Mouse (Mus musculus) forebrain, postnatal 0 days (tissue): ENCODE results near the gene Adcy1. TPM values are rescaled to one million over a fixed set of nuclear protein-coding genes. Genes with fewer than 3 reads are reported as not detected.
"Not testable (repeated sequence)": the region's sequence is repeated elsewhere in the genome, so short reads cannot be mapped to it uniquely, and the experiment has no call there.

ENCODE experiments used
- ATAC-seq: fragments of 200-750 bp; cut with Nextera tagmentation; 2 replicates; pipeline ENCODE4 v1.8.0; 2017; ENCODE audit warnings: mild to moderate bottlenecking, moderate library complexity
- DNase-seq: peaks from one replicate; pipeline ENCODE4 v3.0.0-alpha.2; 2015
- H3K27ac ChIP-seq: fragments of 300-500 bp; sonication (generic); 2 replicates; pipeline ENCODE4 v1.5.1; 2014; ENCODE audit warnings: low read depth, mild to moderate bottlenecking, antibody characterized with exemption, low read length, moderate library complexity, mixed read lengths
- H3K27me3 ChIP-seq: fragments of 300-500 bp; sonication (generic); 2 replicates; pipeline ENCODE4 v1.6.1; 2014; ENCODE audit warnings: mild to moderate bottlenecking, low read length, mixed read lengths; ENCODE audit not compliant: insufficient read depth
- H3K36me3 ChIP-seq: fragments of 300-500 bp; sonication (generic); 2 replicates; pipeline ENCODE4 v1.6.1; 2014; ENCODE audit warnings: mild to moderate bottlenecking, moderate library complexity; ENCODE audit not compliant: insufficient read depth
- H3K4me1 ChIP-seq: fragments of 300-500 bp; sonication (generic); 2 replicates; pipeline ENCODE4 v1.6.1; 2014; ENCODE audit warnings: antibody characterized with exemption; ENCODE audit not compliant: insufficient read depth
- H3K4me2 ChIP-seq: fragments of 300-500 bp; sonication (generic); 2 replicates; pipeline ENCODE4 v1.6.1; 2014; ENCODE audit warnings: low read depth, mild to moderate bottlenecking, moderate library complexity
- H3K4me3 ChIP-seq: fragments of 300-500 bp; sonication (generic); 2 replicates; pipeline ENCODE4 v1.5.1; 2014; ENCODE audit warnings: low read depth, low read length, mixed read lengths
- H3K9ac ChIP-seq: fragments of 300-500 bp; sonication (generic); 2 replicates; pipeline ENCODE4 v1.6.1; 2014; ENCODE audit warnings: mild to moderate bottlenecking
- H3K9me3 ChIP-seq: fragments of 300-500 bp; sonication (generic); 2 replicates; pipeline ENCODE4 v1.6.1; 2016; ENCODE audit warnings: low read length
- CTCF ChIP-seq: sonication (generic); IDR thresholded peaks from 2 replicates; pipeline ENCODE4 v1.5.1; 2016; ENCODE audit warnings: antibody characterized with exemption, control low read depth, low read depth
- WGBS: fragments of 180-500 bp; shearing (Covaris S2); extraction: QIAGEN DNeasy Blood & Tissue Kit; methylation state at CpG from one replicate; pipeline ENCODE4 v1.1.7; 2014; 5-methylcytosine and 5-hydroxymethylcytosine counted together
- polyA plus RNA-seq: library from polyadenylated mRNA; unstranded; fragments of >200 nt; fragmentation: Nextera tagmentation; extraction: Ambion mirVana; gene quantifications from 2 replicates; pipeline ENCODE4 v1.2.1, GENCODE M21; 2015
- total RNA-seq: library from RNA; depleted of rRNA; stranded (reverse); fragments of >200 nt; gene quantifications from 2 replicates; pipeline ENCODE4 v1.2.3, GENCODE M21; 2014

The Adcy1 gene
- total and polyA plus RNA-seq, 2 experiments from 2014 or later: 13.6 to 115 TPM

- DNase-seq (no peak), ATAC-seq (no peak)
- H3K9me3 ChIP-seq: no peaks in the 10 kb centered on the region
- WGBS: 14% methylated on average over 17 of the region's 17 CpGs
- H3K36me3 ChIP-seq: peaks cover 16% of the 10 kb centered on the region; the same call in 1 of the 2 replicates
- H3K27ac ChIP-seq: no peak overlapping the region
- H3K9ac ChIP-seq: peak overlapping the region; percentile 85; the same call in 1 of the 2 replicates
- peaks cover 9% of the 10 kb centered on the region; the same call in 1 of the 2 replicates for H3K4me1 ChIP-seq
- TF ChIP-seq CTCF: no peak
- peak overlapping the region; percentile 72 for H3K4me3 ChIP-seq
- peak overlapping the region; percentile 95 for H3K4me2 ChIP-seq
- H3K27me3 ChIP-seq: peaks cover 8% of the 10 kb centered on the region
Measured at GRCm38 (mm10) chr11:7212126-7212798, 149.0 kb downstream of the Adcy1 start.

GRCm38 (mm10) chr11:7213161-7213500, 149.8 kb downstream of the Adcy1 start:
- Histone ChIP-seq H3K4me2 (peak overlapping the region; percentile 95), H3K27me3 (peaks cover 8% of the 10 kb centered on the region), H3K4me1 (peaks cover 9% of the 10 kb centered on the region; the same call in 1 of the 2 replicates), H3K9ac (peak overlapping the region; percentile 85), H3K9me3 (no peaks in the 10 kb centered on the region), H3K36me3 (peaks cover 13% of the 10 kb centered on the region; the same call in 1 of the 2 replicates), H3K27ac (peak overlapping the region; percentile 90), H3K4me3 (peak overlapping the region; percentile 72)
- ATAC-seq: no peak
- WGBS: 3% methylated on average over 19 of the region's 19 CpGs
- DNase-seq: no peak
- peak; percentile 18; the same call in 1 of the 2 replicates for TF ChIP-seq CTCF

- TF ChIP-seq CTCF: peak; percentile 19; the same call in 1 of the 2 replicates
- DNase-seq (peak; percentile 95), ATAC-seq (peak; percentile 94)
- H3K4me3 ChIP-seq: peak within 1 kb of the TSS; percentile 72
- H3K36me3 ChIP-seq: peaks cover 8% of the 10 kb centered on the region; the same call in 1 of the 2 replicates
- H3K9me3 ChIP-seq: no peaks in the 10 kb centered on the region
- under 1% methylated on average over 97 of the region's 104 CpGs for WGBS
- H3K27me3 ChIP-seq: peaks cover 8% of the 10 kb centered on the region
- peak within 1 kb of the TSS; percentile 90 for H3K27ac ChIP-seq
- peaks cover 9% of the 10 kb centered on the region; the same call in 1 of the 2 replicates for H3K4me1 ChIP-seq
- peak within 1 kb of the TSS; percentile 95 for H3K4me2 ChIP-seq
- peak within 1 kb of the TSS; percentile 85 for H3K9ac ChIP-seq
Measured at GRCm38 (mm10) chr11:7213501-7214341, 150.4 kb downstream of the Adcy1 start, which contains the start of gene Igfbp3. TSS of gene Igfbp3 (minus strand) at chr11:7213923.

GRCm38 (mm10) chr11:7214342-7214660, 151.0 kb downstream of the Adcy1 start:
- DNase-seq (no peak), ATAC-seq (no peak)
- WGBS: under 1% methylated on average over 12 of the region's 12 CpGs
- H3K9ac ChIP-seq: peak overlapping the region; percentile 85
- H3K27ac ChIP-seq: no peak overlapping the region; the same call in 1 of the 2 replicates
- H3K4me3 ChIP-seq: peak overlapping the region; percentile 72
- peaks cover 8% of the 10 kb centered on the region for H3K27me3 ChIP-seq
- peaks cover 9% of the 10 kb centered on the region; the same call in 1 of the 2 replicates for H3K4me1 ChIP-seq
- H3K36me3 ChIP-seq: 0 out of 2 replicates have a peak, but pooled peaks cover 2% of the 10 kb centered on the region
- peak overlapping the region; percentile 95 for H3K4me2 ChIP-seq
- TF ChIP-seq CTCF: no peak; the same call in 1 of the 2 replicates
- H3K9me3 ChIP-seq: no peaks in the 10 kb centered on the region

- Histone ChIP-seq H3K4me1 (peaks cover 9% of the 10 kb centered on the region; the same call in 1 of the 2 replicates), H3K4me3 (peak overlapping the region; percentile 72; the same call in 1 of the 2 replicates), H3K9ac (no peak overlapping the region), H3K27me3 (peaks cover 8% of the 10 kb centered on the region), H3K4me2 (peak overlapping the region; percentile 95), H3K36me3 (no peaks in the 10 kb centered on the region), H3K9me3 (no peaks in the 10 kb centered on the region), H3K27ac (no peak overlapping the region; the same call in 1 of the 2 replicates)
- 6% methylated on average over 14 of the region's 14 CpGs for WGBS
- TF ChIP-seq CTCF: peak; percentile 90
- DNase-seq (peak; percentile 91), ATAC-seq (peak; percentile 2; the same call in 1 of the 2 replicates)
Measured at GRCm38 (mm10) chr11:7214761-7215160, 151.5 kb downstream of the Adcy1 start.

GRCm38 (mm10) chr11:7215703-7216102, 152.4 kb downstream of the Adcy1 start:
- Histone ChIP-seq H3K4me1 (peaks cover 7% of the 10 kb centered on the region; the same call in 1 of the 2 replicates), H3K27ac (no peak overlapping the region), H3K4me3 (no peak overlapping the region), H3K9ac (no peak overlapping the region), H3K9me3 (no peaks in the 10 kb centered on the region), H3K27me3 (peaks cover 7% of the 10 kb centered on the region), H3K36me3 (no peaks in the 10 kb centered on the region), H3K4me2 (no peak overlapping the region)
- WGBS: 7% methylated on average over 8 of the region's 8 CpGs
- no peak for ATAC-seq
- peak; percentile 74 for TF ChIP-seq CTCF
- DNase-seq: peak; percentile 81

GRCm38 (mm10) chr11:7221826-7222225, 158.5 kb downstream of the Adcy1 start:
- H3K9ac ChIP-seq, DNase-seq, ATAC-seq, H3K27me3 ChIP-seq, H3K9me3 ChIP-seq, H3K4me2 ChIP-seq, H3K4me1 ChIP-seq, H3K36me3 ChIP-seq, H3K4me3 ChIP-seq, H3K27ac ChIP-seq: not testable (repeated sequence)
- 76% methylated on average over 8 of the region's 8 CpGs for WGBS
- peak; percentile 34 for TF ChIP-seq CTCF
